Mouse (Mus musculus): Measurements from ENCODE around the gene Gpr176.

Gene Gpr176

GRCm38 (mm10) chr2:118228486-118229079, 144.6 kb downstream of the Gpr176 start:
- DNase-seq, result no peak
